Mouse (Mus musculus) hematopoietic stem cell, adult 5-6 weeks (primary cell): ENCODE results near the gene Rac3. TPM values are rescaled to one million over a fixed set of nuclear protein-coding genes. Genes with fewer than 3 reads are reported as not detected.

Experiments
- ATAC-seq, 2 experiments: fragments of 125-278 bp in 1 of 2; replicated peaks in 1 of 2; 2 replicates each; pipeline ENCODE4 v1.8.0; 2016 to 2017; ENCODE audit warnings: inconsistent platforms in 2 of 2, mild to moderate bottlenecking in 2 of 2, moderate number of reproducible peaks in 2 of 2, low read depth in 1 of 2, moderate TSS enrichment in 1 of 2; ENCODE audit not compliant: low FRiP score in 2 of 2, poor library complexity in 2 of 2, severe bottlenecking in 2 of 2, insufficient read depth in 1 of 2, low TSS enrichment in 1 of 2
- total RNA-seq: library from RNA; stranded (forward); fragments of 172-1452, 232-1000 nt; gene quantifications from 2 replicates; pipeline ENCODE4 v1.2.3, GENCODE M21; 2017

Gene Rac3
- total RNA-seq, 1 experiment from 2014 or later, result not detected

GRCm38 (mm10) chr11:120722067-120722630 lies 879 bp downstream of the Rac3 start:
- ATAC-seq, result no peak

GRCm38 (mm10) chr11:120722761-120723382 lies 1.6 kb downstream of the Rac3 start:
- no peak for ATAC-seq

DNA sequence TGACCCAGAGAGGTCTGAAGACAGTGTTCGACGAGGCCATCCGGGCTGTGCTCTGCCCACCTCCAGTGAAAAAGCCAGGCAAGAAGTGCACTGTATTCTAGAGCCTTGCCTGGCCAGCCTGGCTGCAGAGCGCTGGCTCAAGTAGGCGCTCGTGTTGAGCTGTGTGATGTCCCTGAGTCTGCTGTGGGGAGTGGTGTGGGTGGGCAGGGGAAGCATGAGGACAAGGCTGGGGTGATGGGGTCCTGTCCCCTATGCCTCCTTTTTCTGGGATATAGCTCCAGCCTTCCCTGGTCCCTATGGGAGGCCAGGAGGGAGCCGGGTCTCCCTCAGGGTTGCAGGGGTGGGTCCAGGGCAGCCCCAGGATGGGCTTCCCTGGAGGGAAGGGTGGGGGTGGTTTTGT lies 2.2 kb downstream of the Rac3 start:
- no peak for ATAC-seq

DNA sequence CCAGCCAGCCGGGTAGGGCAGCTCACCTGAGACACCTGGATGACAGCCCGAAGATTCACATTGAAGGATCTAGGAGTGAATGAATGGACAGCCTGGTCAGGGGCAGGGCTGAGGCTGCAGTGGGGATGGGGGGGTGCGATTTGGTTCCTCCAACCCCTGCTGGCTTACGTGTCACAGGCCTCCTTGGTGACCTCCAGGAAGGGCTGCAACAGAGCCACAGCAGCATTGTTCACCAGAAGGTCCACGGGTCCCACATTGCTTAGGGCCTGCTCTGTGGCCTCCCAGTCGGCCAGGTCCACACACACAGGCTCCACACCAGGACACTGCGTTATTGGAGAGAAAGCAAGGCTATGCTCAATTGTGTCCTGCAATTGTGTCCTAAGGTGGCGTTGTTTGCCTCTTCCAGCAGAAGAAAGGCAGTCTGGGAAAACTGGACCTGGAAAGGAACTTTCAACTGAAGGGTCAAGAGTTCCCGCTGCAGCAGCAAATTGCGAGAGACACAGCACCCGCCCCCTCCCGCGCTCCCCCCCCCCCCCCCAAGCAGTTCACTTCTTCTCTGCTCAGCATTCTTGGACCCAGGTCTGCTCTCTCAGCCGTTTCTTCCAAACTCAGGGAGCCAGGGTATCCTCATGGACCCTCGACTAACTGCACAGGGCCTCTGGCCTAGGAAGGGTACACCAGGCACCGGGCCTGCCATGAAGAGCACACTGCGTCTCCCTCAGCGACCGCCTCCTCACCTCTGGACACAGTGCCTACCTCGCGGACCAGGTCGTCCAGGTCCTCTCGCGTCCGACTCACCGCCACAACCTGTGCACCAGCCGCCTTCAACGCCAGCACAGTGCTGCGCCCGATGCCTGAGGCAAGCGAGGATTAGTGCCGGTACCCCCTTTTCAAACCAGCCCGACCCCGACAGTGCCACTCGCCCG lies 5.2 kb downstream of the Rac3 start:
- ATAC-seq, result no peak

DNA sequence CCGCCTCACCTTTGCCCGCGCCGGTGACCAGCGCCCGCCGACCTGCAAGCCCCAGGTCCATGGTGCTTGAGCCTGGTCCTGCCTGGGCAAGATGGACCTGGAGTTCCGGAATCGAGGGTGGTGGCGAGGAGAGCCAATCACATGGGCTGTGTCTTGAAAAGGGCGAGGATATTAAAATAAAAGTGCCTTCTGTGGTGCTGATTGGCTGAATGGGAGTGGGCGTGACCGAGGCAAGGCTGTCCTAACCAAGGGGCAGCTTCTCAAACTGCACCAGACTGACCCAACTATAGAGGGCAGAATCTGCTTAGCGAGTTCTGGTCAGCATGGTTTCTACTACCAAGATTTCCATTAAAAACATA lies 5.9 kb downstream of the Rac3 start, which contains the start of gene Dcxr:
Gene Dcxr (minus strand): TSS at position 113 of the 359 bp plus-strand sequence.
- peak; percentile 84 to 85 for ATAC-seq

GRCm38 (mm10) chr11:120727564-120727963 lies 6.3 kb downstream of the Rac3 start:
- no peak for ATAC-seq

GRCm38 (mm10) chr11:120728530-120729240 lies 7.4 kb downstream of the Rac3 start:
- no peak for ATAC-seq

- peak; percentile 75 to 79 for ATAC-seq
Measured at GRCm38 (mm10) chr11:120729432-120730050, 8.3 kb downstream of the Rac3 start.

DNA sequence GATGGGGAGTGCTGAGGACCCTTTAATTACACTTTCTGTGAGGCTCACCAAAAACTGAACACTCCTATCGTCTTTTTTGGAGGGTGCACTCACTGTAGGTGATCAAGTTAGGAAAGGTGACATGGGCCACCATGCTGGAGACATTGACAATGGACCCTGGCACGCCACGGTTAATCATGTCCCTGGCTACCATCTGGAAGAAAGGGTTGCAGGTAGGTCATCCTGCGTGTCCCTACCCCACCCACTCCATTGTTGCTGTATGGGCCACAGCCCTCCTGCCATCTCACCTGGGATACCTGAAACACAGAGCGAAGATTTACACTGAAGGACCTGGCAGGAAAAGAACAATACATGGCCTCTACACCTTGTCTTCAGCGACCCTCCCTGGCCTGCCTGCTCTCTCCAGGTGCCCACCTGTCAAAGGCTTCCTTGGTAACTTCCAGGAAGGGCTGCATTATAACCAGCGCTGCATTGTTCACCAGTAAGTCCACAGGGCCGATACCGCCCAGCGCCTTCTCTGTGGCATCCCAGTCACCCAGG lies 9.1 kb downstream of the Rac3 start:
- no peak for ATAC-seq

GRCm38 (mm10) chr11:120731395-120731794 lies 10.1 kb downstream of the Rac3 start:
- ATAC-seq, result no peak

- ATAC-seq, result no peak
Measured at GRCm38 (mm10) chr11:120731858-120732680, 10.8 kb downstream of the Rac3 start, which contains the start of gene Cbr2. Gene Cbr2, minus strand, starts transcription at chr11:120732114.

GRCm38 (mm10) chr11:120733521-120733920 lies 12.3 kb downstream of the Rac3 start:
- no peak for ATAC-seq

- no peak for ATAC-seq
Measured at GRCm38 (mm10) chr11:120736424-120736823, 15.2 kb downstream of the Rac3 start.

GRCm38 (mm10) chr11:120740981-120741380 lies 19.7 kb downstream of the Rac3 start:
- no peak for ATAC-seq

DNA sequence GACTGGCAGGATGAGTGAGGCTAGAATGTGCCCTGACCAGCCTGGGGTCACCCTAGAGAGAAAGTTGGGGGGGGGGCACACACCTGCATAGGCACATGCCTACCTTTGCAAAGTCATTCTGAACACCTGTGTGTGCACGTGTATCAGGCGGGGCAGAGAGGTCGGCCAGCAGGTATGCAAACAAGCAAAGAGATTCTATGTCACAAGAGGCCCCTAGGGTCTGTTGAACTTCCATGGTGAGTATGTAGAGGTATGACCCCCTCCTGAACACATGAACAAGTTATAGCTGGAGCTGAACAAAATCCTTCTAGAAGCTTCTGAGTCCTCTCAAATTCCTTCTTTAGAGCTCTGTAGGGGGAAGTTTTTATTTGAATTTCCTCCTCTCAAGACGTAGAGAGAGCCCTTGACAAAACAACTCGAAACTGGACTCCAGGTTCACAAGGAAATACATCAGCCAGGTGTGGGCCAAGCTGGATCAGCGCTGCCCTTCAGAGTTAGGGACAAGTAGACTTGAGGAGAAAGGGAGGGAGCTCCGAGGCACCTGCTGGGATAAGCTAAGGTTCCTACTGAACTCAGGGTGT lies 22.9 kb downstream of the Rac3 start:
- no peak for ATAC-seq

- ATAC-seq, result no peak
Measured at GRCm38 (mm10) chr11:120747974-120748373, 26.7 kb downstream of the Rac3 start.
